Mouse (Mus musculus) neural tube, embryonic 14.5 days (tissue): ENCODE measurements at regions not wholly inside any gene's neighbourhood (a gene's known extent, or its start where the extent isn't known, plus 50 kb on each side); places are given as distances from the start of the nearest gene placed in this dataset.
A peak's percentile ranks its signal among the peaks of the same experiment; 100 is the strongest.

ENCODE experiments used
- ATAC-seq: fragments of 200-750 bp; cut with Nextera tagmentation; 2 replicates; pipeline ENCODE4 v1.8.0; 2017; ENCODE audit warnings: low read depth, mild to moderate bottlenecking, moderate TSS enrichment, moderate library complexity
- H3K27ac ChIP-seq: fragments of 300-500 bp; sonication (generic); 2 replicates; pipeline ENCODE4 v1.5.1; 2014; ENCODE audit warnings: low read depth, mild to moderate bottlenecking, control low read depth, low read length, moderate library complexity, mixed read lengths
- H3K27me3 ChIP-seq: fragments of 300-500 bp; sonication (generic); 2 replicates; pipeline ENCODE4 v1.6.1; 2014; ENCODE audit warnings: low read length; ENCODE audit not compliant: control insufficient read depth, insufficient read depth
- H3K36me3 ChIP-seq: fragments of 300-500 bp; sonication (generic); 2 replicates; pipeline ENCODE4 v1.6.1; 2014; ENCODE audit warnings: low read length, mixed read lengths; ENCODE audit not compliant: control insufficient read depth, insufficient read depth
- H3K4me1 ChIP-seq: fragments of 300-500 bp; sonication (generic); 2 replicates; pipeline ENCODE4 v1.6.1; 2014; ENCODE audit warnings: low read length; ENCODE audit not compliant: control insufficient read depth, insufficient read depth
- H3K4me2 ChIP-seq: fragments of 300-500 bp; sonication (generic); 2 replicates; pipeline ENCODE4 v1.6.1; 2014; ENCODE audit warnings: mild to moderate bottlenecking, low read depth, low read length, control low read depth
- H3K4me3 ChIP-seq: fragments of 300-500 bp; sonication (generic); 2 replicates; pipeline ENCODE4 v1.5.1; 2014; ENCODE audit warnings: low read depth, low read length, control low read depth, mixed read lengths
- H3K9ac ChIP-seq: fragments of 300-500 bp; sonication (generic); replicated peaks from 2 replicates; pipeline ENCODE4 v1.6.1; 2014; ENCODE audit warnings: low read depth, mild to moderate bottlenecking, control low read depth, low read length, mixed read lengths
- H3K9me3 ChIP-seq: fragments of 300-500 bp; sonication (generic); 2 replicates; pipeline ENCODE4 v1.6.1; 2016; ENCODE audit warnings: low read length; ENCODE audit not compliant: control insufficient read depth
- WGBS: fragments of 180-500 bp; shearing (Covaris S2); extraction: QIAGEN DNeasy Blood & Tissue Kit; methylation state at CpG from one replicate; pipeline ENCODE4 v1.1.7; 2014; 5-methylcytosine and 5-hydroxymethylcytosine counted together

DNA sequence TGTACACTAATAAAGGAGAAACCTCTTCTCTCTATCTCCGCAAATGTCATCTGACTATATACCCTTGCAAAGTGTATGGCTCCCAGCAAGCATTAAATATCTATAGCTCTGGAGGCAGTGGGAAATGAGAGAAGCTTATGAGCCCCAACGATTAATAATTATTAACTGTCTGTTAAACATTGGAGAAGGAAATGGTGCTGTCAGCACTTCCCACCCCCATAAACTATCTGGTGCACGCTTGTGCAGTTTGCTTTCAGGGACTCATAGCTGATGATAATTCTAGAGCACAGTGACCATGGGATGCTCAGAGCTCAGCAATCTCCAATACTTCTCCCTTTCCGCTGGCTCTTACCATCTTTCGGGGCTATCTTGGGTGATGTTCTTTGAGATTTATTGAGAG lies 541.2 kb downstream of the Grxcr1 start:
- Histone ChIP-seq H3K27me3 (no peaks in the 10 kb centered on the region), H3K36me3 (no peaks in the 10 kb centered on the region), H3K4me3 (no peak overlapping the region), H3K4me2 (no peak overlapping the region), H3K9ac (no peak overlapping the region), H3K9me3 (no peaks in the 10 kb centered on the region), H3K27ac (no peak overlapping the region), H3K4me1 (no peaks in the 10 kb centered on the region)
- no peak for ATAC-seq
- 89% methylated on average over 5 of the region's 5 CpGs for WGBS

DNA sequence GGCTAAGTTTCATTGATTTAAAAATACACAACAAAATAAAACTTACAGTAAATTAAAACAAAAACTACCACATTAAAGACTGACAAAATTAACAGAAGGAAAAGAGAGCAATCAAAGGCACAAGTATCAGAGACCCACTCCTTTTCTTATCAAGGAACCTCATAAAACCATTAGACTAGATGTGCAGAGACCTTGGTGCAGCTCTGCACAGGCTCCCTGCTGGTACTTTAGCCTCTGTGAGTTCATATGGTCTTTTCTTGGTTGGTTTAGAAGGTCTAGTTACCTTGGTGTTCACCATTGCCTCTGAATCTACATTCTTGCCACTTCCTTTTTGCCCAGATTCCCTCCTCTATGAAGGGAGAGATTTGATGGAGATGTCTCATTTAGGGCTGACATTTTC lies 544.2 kb downstream of the Grxcr1 start:
- no peak overlapping the region for H3K4me3 ChIP-seq
- H3K9ac ChIP-seq: no peak overlapping the region
- no peaks in the 10 kb centered on the region for H3K4me1 ChIP-seq
- no peak for ATAC-seq
- no peak overlapping the region for H3K4me2 ChIP-seq
- no peaks in the 10 kb centered on the region for H3K27me3 ChIP-seq
- no peaks in the 10 kb centered on the region for H3K36me3 ChIP-seq
- H3K27ac ChIP-seq: no peak overlapping the region
- no peaks in the 10 kb centered on the region for H3K9me3 ChIP-seq

DNA sequence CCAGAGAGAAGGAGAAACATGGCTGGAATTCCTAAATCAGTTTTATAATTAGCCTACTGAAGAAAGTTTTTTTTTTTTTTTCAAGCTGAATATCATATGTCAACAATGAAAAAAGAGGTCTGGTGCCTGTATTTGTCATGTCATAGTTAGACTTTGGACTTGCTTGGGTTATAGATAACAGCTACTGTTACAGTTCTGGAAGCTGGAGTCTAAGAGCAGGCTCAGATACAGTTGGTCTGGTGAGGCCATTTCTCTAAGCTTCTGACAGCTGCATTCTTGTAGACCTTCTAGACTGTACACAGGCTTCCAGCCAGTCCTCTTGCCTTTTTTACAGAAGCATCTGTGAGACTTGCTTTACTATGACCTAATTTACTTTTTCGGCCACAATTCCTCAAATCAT lies 546.9 kb downstream of the Grxcr1 start:
- Histone ChIP-seq H3K27me3 (no peaks in the 10 kb centered on the region), H3K4me1 (no peaks in the 10 kb centered on the region), H3K4me2 (no peak overlapping the region), H3K9me3 (no peaks in the 10 kb centered on the region), H3K4me3 (no peak overlapping the region), H3K36me3 (no peaks in the 10 kb centered on the region), H3K27ac (no peak overlapping the region), H3K9ac (no peak overlapping the region)
- WGBS: 86% methylated on average over 1 of the region's 1 CpGs
- ATAC-seq: no peak

- Histone ChIP-seq H3K4me1 (no peaks in the 10 kb centered on the region), H3K27me3 (no peaks in the 10 kb centered on the region), H3K36me3 (no peaks in the 10 kb centered on the region), H3K4me3 (no peak overlapping the region), H3K4me2 (no peak overlapping the region), H3K9ac (no peak overlapping the region), H3K9me3 (no peaks in the 10 kb centered on the region), H3K27ac (no peak overlapping the region)
- no peak for ATAC-seq
- WGBS: 78% methylated on average over 3 of the region's 3 CpGs
Measured at GRCm38 (mm10) chr5:68592423-68592822, 560.8 kb downstream of the Grxcr1 start.

DNA sequence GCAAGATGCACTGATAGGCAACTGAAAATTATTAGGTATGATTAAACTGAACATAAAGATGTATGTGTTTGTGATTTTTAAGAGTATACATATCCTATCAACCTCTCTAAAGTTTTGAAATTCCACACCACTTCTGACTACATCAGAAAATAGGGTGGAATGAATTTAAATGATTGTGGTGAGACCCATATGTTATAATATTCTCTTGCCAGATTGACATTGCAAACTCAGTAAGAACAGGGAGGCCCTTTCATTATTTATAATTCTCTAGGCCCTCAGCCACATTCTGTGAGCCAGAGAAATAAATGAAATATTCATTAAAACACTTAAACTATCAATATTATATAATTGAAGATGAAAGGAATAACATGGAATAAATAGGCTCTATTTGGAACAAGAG lies 586.8 kb downstream of the Grxcr1 start:
- no peak for ATAC-seq
- H3K9ac ChIP-seq: no peak overlapping the region
- no peak overlapping the region for H3K27ac ChIP-seq
- H3K4me1 ChIP-seq: no peaks in the 10 kb centered on the region
- no peaks in the 10 kb centered on the region for H3K9me3 ChIP-seq
- H3K27me3 ChIP-seq: no peaks in the 10 kb centered on the region
- no peak overlapping the region for H3K4me2 ChIP-seq
- no peaks in the 10 kb centered on the region for H3K36me3 ChIP-seq
- no peak overlapping the region for H3K4me3 ChIP-seq

DNA sequence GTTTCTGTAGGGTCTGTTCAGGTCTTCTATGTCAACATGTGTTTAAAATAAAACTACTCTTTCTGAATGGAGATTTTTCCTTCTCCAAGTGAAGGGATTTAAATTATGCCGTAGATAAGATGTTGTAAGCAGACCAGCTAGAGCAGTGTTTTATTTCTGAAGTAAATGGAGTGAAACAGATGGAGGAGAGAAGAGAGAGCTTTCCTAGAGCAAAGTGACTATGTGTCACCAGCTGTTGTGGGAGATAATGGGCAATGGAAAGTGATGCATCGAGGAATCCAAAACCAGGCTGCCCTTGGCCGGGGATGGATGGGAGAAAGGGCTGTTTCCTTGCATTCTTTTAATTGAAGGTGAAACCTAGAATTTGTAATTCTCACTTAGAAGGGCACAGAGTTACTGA lies 603.8 kb downstream of the Grxcr1 start:
- WGBS: 60% methylated on average over 3 of the region's 3 CpGs
- ATAC-seq: 0 out of 2 replicates have a peak, but pooled peaks have one; percentile 54
- no peak overlapping the region for H3K4me2 ChIP-seq

GRCm38 (mm10) chr5:68672834-68673233 lies 641.2 kb downstream of the Grxcr1 start:
- ATAC-seq: no peak
- Histone ChIP-seq H3K36me3 (no peaks in the 10 kb centered on the region), H3K9ac (no peak overlapping the region), H3K27ac (no peak overlapping the region), H3K4me1 (no peaks in the 10 kb centered on the region), H3K4me2 (no peak overlapping the region), H3K9me3 (no peaks in the 10 kb centered on the region), H3K4me3 (no peak overlapping the region), H3K27me3 (no peaks in the 10 kb centered on the region)
- WGBS: 83% methylated on average over 3 of the region's 3 CpGs

More for the DNA sequence above, 603.8 kb downstream of the Grxcr1 start:
- Histone ChIP-seq H3K9ac (no peak overlapping the region), H3K36me3 (no peaks in the 10 kb centered on the region), H3K27ac (no peak overlapping the region), H3K9me3 (no peaks in the 10 kb centered on the region), H3K4me3 (no peak overlapping the region), H3K4me1 (no peaks in the 10 kb centered on the region), H3K27me3 (no peaks in the 10 kb centered on the region)

- Histone ChIP-seq H3K4me2 (no peak overlapping the region), H3K4me3 (no peak overlapping the region), H3K9ac (no peak overlapping the region), H3K36me3 (no peaks in the 10 kb centered on the region), H3K4me1 (no peaks in the 10 kb centered on the region), H3K27me3 (no peaks in the 10 kb centered on the region), H3K9me3 (no peaks in the 10 kb centered on the region), H3K27ac (no peak overlapping the region)
- WGBS: 65% methylated on average over 3 of the region's 3 CpGs
- ATAC-seq: no peak
Measured at GRCm38 (mm10) chr5:68701342-68701741, 640.1 kb downstream of the Kctd8 start.

DNA sequence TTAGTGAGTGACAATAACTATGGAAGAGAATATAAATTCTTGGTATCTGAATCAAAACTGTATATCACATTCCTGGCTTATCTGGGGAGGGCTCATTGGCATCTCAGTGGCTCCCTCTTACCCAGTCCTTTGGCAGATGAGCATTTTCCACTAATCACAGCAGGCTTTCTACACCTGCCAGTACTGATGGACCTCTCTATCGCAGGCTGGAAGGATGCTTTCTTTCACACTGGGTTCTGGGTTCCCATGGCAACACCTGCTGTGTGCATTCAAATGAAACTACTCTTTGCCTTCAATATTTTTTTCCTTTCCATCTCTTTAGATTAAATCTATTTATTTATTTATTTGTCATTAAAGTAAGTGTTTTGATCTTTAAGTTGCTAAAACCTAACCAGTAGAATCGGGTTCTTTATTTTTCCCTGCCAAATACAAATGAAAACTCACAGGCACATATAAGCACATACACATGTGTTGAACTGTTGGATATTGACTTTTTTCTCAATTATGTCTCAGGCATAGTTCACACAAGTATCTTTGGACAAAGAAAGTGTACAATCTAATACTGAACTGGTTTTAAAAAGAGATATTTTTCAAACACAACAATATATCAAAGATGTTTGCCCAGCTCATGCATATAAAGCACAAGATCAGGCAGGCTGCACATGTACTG lies 635.9 kb downstream of the Kctd8 start:
- no peak overlapping the region for H3K4me3 ChIP-seq
- no peaks in the 10 kb centered on the region for H3K36me3 ChIP-seq
- no peaks in the 10 kb centered on the region for H3K27me3 ChIP-seq
- 56% methylated on average over 2 of the region's 2 CpGs for WGBS
- H3K9ac ChIP-seq: no peak overlapping the region
- no peaks in the 10 kb centered on the region for H3K4me1 ChIP-seq
- H3K27ac ChIP-seq: no peak overlapping the region
- H3K4me2 ChIP-seq: no peak overlapping the region
- no peaks in the 10 kb centered on the region for H3K9me3 ChIP-seq
- peak; percentile 61; the same call in 1 of the 2 replicates for ATAC-seq
